Mouse (Mus musculus) 416B (cell line): ENCODE measurements around the gene Tas2r134.

Source experiments
- DNase-seq: peaks from one replicate; pipeline ENCODE4 v3.0.0; 2011; ENCODE audit warnings: low read depth

Gene Tas2r134

DNA sequence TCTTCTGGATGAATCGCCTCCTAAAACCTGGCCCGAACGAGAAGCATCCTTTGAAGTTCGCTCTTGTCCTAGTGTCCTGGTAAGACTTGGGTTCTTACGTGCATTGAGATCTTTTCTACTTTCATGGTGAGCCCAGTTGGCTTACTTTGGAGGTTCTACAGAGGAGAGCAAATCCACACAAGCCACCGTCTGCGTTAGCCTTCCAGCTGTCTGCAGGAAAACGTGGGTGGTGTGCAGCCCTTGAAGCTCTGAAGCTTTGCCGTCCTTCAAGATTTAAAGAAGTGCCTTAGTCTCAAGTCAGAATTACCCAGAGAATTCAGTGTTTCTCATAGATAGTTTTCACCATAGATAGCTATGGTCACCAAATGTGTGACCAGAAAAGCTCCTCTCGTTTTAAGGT is 24.8 kb downstream of the Tas2r134 start:
- no peak for DNase-seq

GRCm38 (mm10) chr2:51657684-51658083 is 30.4 kb downstream of the Tas2r134 start:
- DNase-seq = no peak

- DNase-seq = no peak
Measured at GRCm38 (mm10) chr2:51658288-51658687, 31.0 kb downstream of the Tas2r134 start.

GRCm38 (mm10) chr2:51674321-51674720 is 47.0 kb downstream of the Tas2r134 start:
- DNase-seq = no peak
